Mouse (Mus musculus) limb, embryonic 11.5 days (tissue): Measurements from ENCODE around the gene Drd5. TPM values are rescaled to one million over a fixed set of nuclear protein-coding genes. Genes with fewer than 3 reads are reported as not detected.

ENCODE experiments used
- ATAC-seq: fragments of 200-750 bp; cut with Nextera tagmentation; 2 replicates; pipeline ENCODE4 v1.8.0; 2017; ENCODE audit warnings: low read depth; ENCODE audit not compliant: insufficient number of reproducible peaks, low FRiP score, low TSS enrichment
- DNase-seq: peaks from one replicate; pipeline ENCODE4 v3.0.0-alpha.2; 2015; ENCODE audit warnings: low spot score
- H3K27ac ChIP-seq: fragments of 300-500 bp; sonication (generic); replicated peaks from 2 replicates; pipeline ENCODE4 v1.5.1; 2014; ENCODE audit warnings: low read depth, mild to moderate bottlenecking, low read length
- H3K27me3 ChIP-seq: fragments of 300-500 bp; sonication (generic); 2 replicates; pipeline ENCODE4 v1.6.1; 2014; ENCODE audit warnings: mild to moderate bottlenecking, low read length, mixed read lengths; ENCODE audit not compliant: control insufficient read depth, insufficient read depth
- H3K36me3 ChIP-seq: fragments of 300-500 bp; sonication (generic); 2 replicates; pipeline ENCODE4 v1.6.1; 2014; ENCODE audit warnings: mild to moderate bottlenecking, low read length, moderate library complexity, mixed read lengths; ENCODE audit not compliant: control insufficient read depth, insufficient read depth
- H3K4me1 ChIP-seq: fragments of 300-500 bp; sonication (generic); 2 replicates; pipeline ENCODE4 v1.6.1; 2014; ENCODE audit warnings: low read length, mixed read lengths; ENCODE audit not compliant: control insufficient read depth, insufficient read depth
- H3K4me2 ChIP-seq: fragments of 300-500 bp; sonication (generic); 2 replicates; pipeline ENCODE4 v1.6.1; 2014; ENCODE audit warnings: low read depth, mild to moderate bottlenecking, moderate library complexity; ENCODE audit not compliant: severe bottlenecking
- H3K4me3 ChIP-seq: fragments of 300-500 bp; sonication (generic); 2 replicates; pipeline ENCODE4 v1.5.1; 2014; ENCODE audit warnings: low read depth, low read length
- H3K9ac ChIP-seq: fragments of 300-500 bp; sonication (generic); 2 replicates; pipeline ENCODE4 v1.6.1; 2014; ENCODE audit warnings: mild to moderate bottlenecking, low read length
- H3K9me3 ChIP-seq: fragments of 300-500 bp; sonication (generic); 2 replicates; pipeline ENCODE4 v1.6.1; 2016; ENCODE audit warnings: low read length; ENCODE audit not compliant: control insufficient read depth
- WGBS: fragments of 180-500 bp; shearing (Covaris S2); extraction: QIAGEN DNeasy Blood & Tissue Kit; methylation state at CpG from one replicate; pipeline ENCODE4 v1.1.7; 2014; 5-methylcytosine and 5-hydroxymethylcytosine counted together
- polyA plus RNA-seq: library from polyadenylated mRNA; unstranded; fragments of >200 nt; fragmentation: Nextera tagmentation; extraction: Ambion mirVana; gene quantifications from 2 replicates; pipeline ENCODE4 v1.2.1, GENCODE M21; 2014

Gene Drd5
- polyA plus RNA-seq, 1 experiment from 2014 or later: not detected

- no peak for DNase-seq
Measured at GRCm38 (mm10) chr5:38365521-38365920, 46.4 kb downstream of the Drd5 start.

GRCm38 (mm10) chr5:38366650-38367470 lies 47.7 kb downstream of the Drd5 start:
- ATAC-seq (peak; percentile 60; the same call in 1 of the 2 replicates), DNase-seq (peak; percentile 36)
- H3K4me2 ChIP-seq: peak overlapping the region; percentile 51
- no peaks in the 10 kb centered on the region for H3K27me3 ChIP-seq
- H3K36me3 ChIP-seq: no peaks in the 10 kb centered on the region
- peaks cover 9% of the 10 kb centered on the region; the same call in 1 of the 2 replicates for H3K4me1 ChIP-seq
- no peaks in the 10 kb centered on the region for H3K9me3 ChIP-seq
- H3K27ac ChIP-seq: no peak overlapping the region
- peak overlapping the region; percentile 9; the same call in 1 of the 2 replicates for H3K4me3 ChIP-seq
- WGBS: 9% methylated on average over 18 of the region's 18 CpGs
- no peak overlapping the region for H3K9ac ChIP-seq

More at GRCm38 (mm10) chr5:38365521-38365920, 46.4 kb downstream of the Drd5 start:
- Histone ChIP-seq H3K27me3 (no peaks in the 10 kb centered on the region), H3K4me2 (no peak overlapping the region), H3K4me1 (peaks cover 14% of the 10 kb centered on the region), H3K4me3 (no peak overlapping the region), H3K36me3 (no peaks in the 10 kb centered on the region), H3K27ac (no peak overlapping the region), H3K9me3 (no peaks in the 10 kb centered on the region), H3K9ac (no peak overlapping the region)
- no peak for ATAC-seq
- WGBS: 30% methylated on average over 2 of the region's 2 CpGs

- DNase-seq (no peak), ATAC-seq (no peak)
- no peaks in the 10 kb centered on the region for H3K36me3 ChIP-seq
- H3K4me3 ChIP-seq: no peak overlapping the region
- H3K4me1 ChIP-seq: peaks cover 7% of the 10 kb centered on the region; the same call in 1 of the 2 replicates
- WGBS: 83% methylated on average over 1 of the region's 1 CpGs
- H3K9ac ChIP-seq: no peak overlapping the region
- H3K9me3 ChIP-seq: no peaks in the 10 kb centered on the region
- H3K4me2 ChIP-seq: no peak overlapping the region
- no peak overlapping the region for H3K27ac ChIP-seq
- no peaks in the 10 kb centered on the region for H3K27me3 ChIP-seq
Measured at GRCm38 (mm10) chr5:38371308-38371707, 52.1 kb downstream of the Drd5 start.

Other genes with a start within 250 kb of the Drd5 start
- 33.6 and 34.9 TPM in 2 replicates for gene Nsg1, start 159.5 kb upstream of the Drd5 start, polyA plus RNA-seq
- 15.3 and 19.1 TPM in 2 replicates for gene Zbtb49, start 98.9 kb upstream of the Drd5 start, polyA plus RNA-seq
- gene Lyar, start 98.9 kb upstream of the Drd5 start, polyA plus RNA-seq: 146 and 152 TPM in 2 replicates
- gene Tmem128, start 59.2 kb upstream of the Drd5 start, polyA plus RNA-seq: 74.2 and 79.9 TPM in 2 replicates
- gene Otop1, start 43.4 kb upstream of the Drd5 start, polyA plus RNA-seq: 0.28 and 0.40 TPM in 2 replicates
- gene Slc2a9, start 183.8 kb downstream of the Drd5 start, polyA plus RNA-seq: 0.32 and 0.82 TPM in 2 replicates
- 200 and 203 TPM in 2 replicates for gene Wdr1, start 243.9 kb downstream of the Drd5 start, polyA plus RNA-seq